19 mouse cellular contexts compared by ENCODE assay signal in the genomic region with DNA sequence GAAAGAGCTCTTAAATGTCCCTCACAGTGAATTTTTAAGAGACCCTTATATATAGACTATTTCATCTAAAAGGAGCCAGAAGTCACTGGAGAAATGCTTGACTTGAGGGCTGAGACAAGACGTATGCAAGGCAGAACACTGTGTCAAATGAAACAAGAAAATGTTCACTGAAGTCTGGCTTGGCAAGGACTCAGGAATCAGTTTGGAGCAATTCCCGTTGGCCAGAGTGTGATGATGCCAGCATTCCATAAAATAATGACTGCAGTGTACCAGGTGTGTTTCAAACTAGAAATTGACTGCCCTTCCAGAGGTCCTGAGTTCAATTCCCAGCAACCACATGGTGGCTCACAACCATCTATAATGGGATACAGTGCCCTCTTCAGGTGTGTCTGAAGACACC.
DNase-seq lines count a peak whose midpoint lies in the region.
"Had no signal": no experiment of that assay in that cellular context is flagged by ENCODE, and none has a peak within 500 bp of the region (broad histone marks: within the 10 kb centered on the region; RNA-seq: fewer than 3 reads in every experiment).

No protein-coding gene starts in this region.

- intact Hi-C loops in left cerebral cortex, postnatal 4 days (cut with DNase I) = no loop called here
- intact Hi-C loops in left cerebral cortex, postnatal 14 days (cut with DNase I) = no loop called here

- DNase-seq in cerebellum, adult 9-10 months = peak; percentile 49
- no peak for DNase-seq in cerebellum, postnatal 4 days (ENCODE audit: low spot score in 2 of 2)
- DNase-seq in left cerebral cortex, postnatal 4 days = peak; percentile 27
- no peak for DNase-seq in left cerebral cortex, postnatal 14 days (ENCODE audit: low spot score in 2 of 2)
- peak; percentile 32 for DNase-seq in adipocyte (ENCODE audit: low spot score)
- DNase-seq in fibroblast of lung, adult 2 months (ENCODE audit: low read depth) = peak; percentile 18
- DNase-seq in thymus, postnatal 14 days = no peak
- DNase-seq: adrenal gland, postnatal 14 days; B cell, adult 2 months; gastrocnemius, adult 2 months; gastrocnemius, postnatal 36 days; heart, adult 2 months; kidney, adult 11 months; kidney, postnatal 14 days; layer of hippocampus, adult 9-11 months; liver, postnatal 0 days; right cerebral cortex, postnatal 4 days; thymus, adult 2 months; thymus, postnatal 4 days had no signal

Comparison
In these comparisons a context has a peak if more than half of its experiments do, and no peak if none do; other contexts are left out.
1. DNase-seq: peak in cerebellum, adult 9-10 months (single experiment), left cerebral cortex, postnatal 4 days (single experiment), adipocyte (single experiment) and fibroblast of lung, adult 2 months (single experiment); none in cerebellum, postnatal 4 days (0 of 2), left cerebral cortex, postnatal 14 days (0 of 2) and thymus, postnatal 14 days (single experiment).